Mouse (Mus musculus) MEL (cell line): ENCODE results near the gene Acta1.

Source experiments
- CTCF ChIP-seq, 3 experiments: IDR thresholded peaks in 2 of 3; conservative IDR thresholded peaks in 1 of 3; 2 replicates each; pipeline ENCODE4 v1.5.1; 2011 to 2012; ENCODE audit warnings: low read length in 3 of 3, low read depth in 2 of 3, mild to moderate bottlenecking in 2 of 3, improper control_type of control experiment in 1 of 3, inconsistent platforms in 1 of 3, mixed read lengths in 1 of 3, moderate library complexity in 1 of 3; ENCODE audit not compliant: control insufficient read depth in 1 of 3, insufficient read depth in 1 of 3, poor library complexity in 1 of 3, severe bottlenecking in 1 of 3
- TAL1 ChIP-seq: IDR thresholded peaks from 2 replicates; pipeline ENCODE4 v1.6.1; 2012; ENCODE audit warnings: mild to moderate bottlenecking, inconsistent platforms, low read length, moderate library complexity, mixed read lengths
- TCF12 ChIP-seq: IDR thresholded peaks from 2 replicates; pipeline ENCODE4 v1.6.1; 2014; ENCODE audit warnings: low read depth, mild to moderate bottlenecking, inconsistent platforms, low read length, improper control_type of control experiment, moderate library complexity
- USF1 ChIP-seq: IDR thresholded peaks from 2 replicates; pipeline ENCODE4 v1.6.1; 2014; ENCODE audit warnings: low read depth, mild to moderate bottlenecking, inconsistent platforms, low read length, improper control_type of control experiment, moderate library complexity

DNA sequence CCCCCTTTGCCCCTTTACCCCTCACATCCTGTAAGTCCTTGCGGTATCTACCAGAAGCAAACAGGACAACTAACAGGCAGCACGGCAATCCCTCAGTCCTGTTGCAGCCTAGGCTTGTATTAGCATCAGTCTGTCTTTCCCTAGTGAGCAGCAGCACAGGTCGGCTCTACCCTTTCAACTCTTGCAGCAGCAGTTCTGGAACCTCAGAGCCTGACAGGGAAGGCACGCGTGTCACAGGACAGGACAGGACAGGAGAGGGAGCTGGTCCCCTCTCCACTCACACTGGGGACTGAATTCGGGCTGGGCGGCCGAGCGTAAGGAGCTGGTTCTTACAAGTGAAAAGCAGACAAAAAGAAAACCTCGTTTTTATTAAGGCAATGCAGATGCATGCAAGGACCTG, 2.2 kb upstream of the Acta1 start:
- TF ChIP-seq CTCF (IDR thresholded peaks at IDR 0.05 in 2 of 3, conservative IDR thresholded peaks at IDR 0.05 in 1 of 3; ENCODE audit: control insufficient read depth in 1 of 3, insufficient read depth in 1 of 3, low read depth in 2 of 3, low read length in 3 of 3, poor library complexity in 1 of 3, severe bottlenecking in 1 of 3) (no peak), TAL1 (no peak), TCF12 (no peak), USF1 (no peak)
